Comparison of ENCODE assay signal across 8 mouse cellular contexts in the genomic region with DNA sequence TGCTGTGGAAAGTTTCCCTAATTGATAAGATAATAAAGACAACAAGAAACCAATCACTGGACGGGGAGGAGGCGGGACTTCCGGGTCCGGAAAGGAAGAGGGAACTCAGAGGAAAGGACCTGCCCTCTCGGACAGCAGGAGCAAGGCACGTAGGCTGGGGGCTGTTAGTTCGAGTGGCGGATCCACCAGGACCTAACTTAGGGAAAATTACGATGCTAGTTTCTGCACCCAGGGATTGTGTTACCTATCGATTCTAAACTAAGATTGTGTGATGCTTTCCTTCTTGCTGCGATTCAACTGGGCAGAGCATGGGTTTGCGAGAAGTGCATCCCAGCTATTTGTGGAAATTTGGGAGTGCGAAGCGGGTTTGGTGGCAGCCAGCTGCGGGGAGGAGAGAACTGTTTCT.
A peak's percentile ranks its signal among the peaks of the same experiment; 100 is the strongest.
DNase-seq lines count a peak whose midpoint lies in the region; ATAC-seq lines count a peak whose summit lies in the region.

No protein-coding gene starts in this region.

- H3K4me2 ChIP-seq in hindbrain, embryonic 11.5 days (replicated peaks; ENCODE audit: low read depth, low read length), result peak overlapping the region; percentile 92

- ATAC-seq in hindbrain, embryonic 11.5 days (ENCODE audit: low FRiP score), result peak; percentile 83

- no peaks in the 10 kb centered on the region for H3K36me3 ChIP-seq in hindbrain, embryonic 11.5 days (ENCODE audit: control insufficient read depth, insufficient read depth, low read length)

- no peaks in the 10 kb centered on the region for H3K27me3 ChIP-seq in hindbrain, embryonic 11.5 days (ENCODE audit: control insufficient read depth, insufficient read depth, low read length)

- peak overlapping the region; percentile 64 for H3K4me3 ChIP-seq in hindbrain, embryonic 11.5 days (ENCODE audit: low read depth, low read length)

- DNase-seq in NIH3T3 (ENCODE audit: low read depth), result peak; percentile 85
- peak; percentile 79 for DNase-seq in cerebellum, adult 9-11 months
- DNase-seq in frontal cortex, adult 2 months (ENCODE audit: extremely low spot score in 1 of 2, low spot score in 1 of 2), result peak; percentile 65 to 81
- peak; percentile 84 for DNase-seq in hindbrain, embryonic 11.5 days (ENCODE audit: low spot score)
- peak; percentile 68 to 76 for DNase-seq in layer of hippocampus, postnatal 14 days (ENCODE audit: low spot score in 2 of 2)
- peak; percentile 85 for DNase-seq in lung, postnatal 25 days (ENCODE audit: low spot score)
- peak; percentile 53 for DNase-seq in retina, adult 2 months (ENCODE audit: low read depth, low spot score)
- DNase-seq in thymus, postnatal 36 days, result peak; percentile 46 to 48

- no peaks in the 10 kb centered on the region for H3K9me3 ChIP-seq in hindbrain, embryonic 11.5 days (ENCODE audit: control insufficient read depth, low read length)

- H3K27ac ChIP-seq in hindbrain, embryonic 11.5 days (ENCODE audit: low read depth, low read length), result 0 out of 2 replicates have a peak overlapping the region, but pooled peaks have one; percentile 39

- WGBS in hindbrain, embryonic 11.5 days, result 1% methylated on average over 15 of the region's 15 CpGs

- H3K4me1 ChIP-seq in hindbrain, embryonic 11.5 days (replicated peaks; ENCODE audit: control insufficient read depth, insufficient read depth, low read length), result no peaks in the 10 kb centered on the region

- peak overlapping the region; percentile 71 for H3K9ac ChIP-seq in hindbrain, embryonic 11.5 days (ENCODE audit: low read depth, low read length)

Comparison
In these comparisons a context has a peak if more than half of its experiments do, and no peak if none do; other contexts are left out.
1. Peak in every context shown above with its lines: DNase-seq, ATAC-seq, H3K4me3 ChIP-seq and H3K27ac ChIP-seq.